Mouse (Mus musculus) olfactory bulb, adult 2 months (tissue): ENCODE data around the gene Selplg.
A peak's percentile ranks its signal among the peaks of the same experiment; 100 is the strongest.

Experiments used
- CTCF ChIP-seq: fragments of 200-500 bp; IDR thresholded peaks from 2 replicates; pipeline ENCODE4 v1.5.1; 2012; ENCODE audit warnings: low read depth, mild to moderate bottlenecking, low read length, moderate library complexity; ENCODE audit not compliant: insufficient read depth
- POLR2A ChIP-seq: fragments of 200-500 bp; IDR thresholded peaks from 2 replicates; pipeline ENCODE4 v1.6.1; 2012; ENCODE audit warnings: mild to moderate bottlenecking, low read depth, low read length, moderate library complexity; ENCODE audit not compliant: insufficient read depth

DNA sequence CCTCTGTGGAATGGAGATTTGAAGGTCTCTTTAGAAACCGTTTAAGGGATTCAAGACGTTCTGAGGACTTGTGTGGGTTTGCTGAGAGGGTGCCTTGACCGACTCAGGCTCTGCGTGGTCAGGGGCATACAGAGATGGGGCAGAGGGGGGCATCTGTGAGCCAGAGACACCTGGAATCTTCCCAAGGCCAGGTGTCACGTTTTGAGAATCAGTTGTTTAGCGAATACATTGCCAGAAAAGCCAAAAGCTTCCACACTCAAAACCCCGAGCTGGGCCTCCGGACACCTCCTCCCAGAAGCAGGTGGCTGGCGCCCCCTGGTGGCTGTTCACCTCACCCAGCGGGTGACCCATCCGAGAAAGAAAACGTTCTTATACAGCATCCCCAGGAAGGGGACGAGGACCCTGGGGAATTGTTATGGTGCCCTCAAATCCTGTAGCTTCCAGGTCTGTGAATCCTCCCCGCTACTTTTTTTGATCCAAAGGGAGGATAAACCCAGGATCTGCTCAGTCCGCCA, 16.7 kb downstream of the Selplg start:
- TF ChIP-seq POLR2A = no peak
- TF ChIP-seq CTCF = peak; percentile 92
